Mouse (Mus musculus): ENCODE measurements around the gene Perp.

The Perp gene

GRCm38 (mm10) chr10:18863332-18863731 is 18.5 kb downstream of the Perp start:
- no peak for DNase-seq (ENCODE audit: low spot score)

- DNase-seq (ENCODE audit: low spot score): no peak
These were observed 19.9 kb downstream of the Perp start for GRCm38 (mm10) chr10:18864753-18865152.

- DNase-seq (ENCODE audit: low spot score): no peak
These were observed 26.2 kb downstream of the Perp start for GRCm38 (mm10) chr10:18870990-18871389.

GRCm38 (mm10) chr10:18876211-18876610 is 31.4 kb downstream of the Perp start:
- peak; percentile 5 for DNase-seq (ENCODE audit: low spot score)

GRCm38 (mm10) chr10:18878111-18878510 is 33.3 kb downstream of the Perp start:
- no peak for DNase-seq (ENCODE audit: low spot score)

GRCm38 (mm10) chr10:18879160-18879559 is 34.3 kb downstream of the Perp start:
- no peak for DNase-seq (ENCODE audit: low spot score)

- DNase-seq (ENCODE audit: low spot score): no peak
These were observed 34.9 kb downstream of the Perp start for GRCm38 (mm10) chr10:18879690-18880089.

GRCm38 (mm10) chr10:18882190-18882589 is 37.4 kb downstream of the Perp start:
- DNase-seq (ENCODE audit: low spot score): no peak

- DNase-seq (ENCODE audit: low spot score): no peak
These were observed 42.3 kb downstream of the Perp start for GRCm38 (mm10) chr10:18886918-18887625.

- DNase-seq (ENCODE audit: low spot score): no peak
These were observed 43.9 kb downstream of the Perp start for GRCm38 (mm10) chr10:18888751-18889150.

- no peak for DNase-seq (ENCODE audit: low spot score)
These were observed 44.4 kb downstream of the Perp start for GRCm38 (mm10) chr10:18889255-18889654.

GRCm38 (mm10) chr10:18891110-18891509 is 46.3 kb downstream of the Perp start:
- no peak for DNase-seq (ENCODE audit: low spot score)

GRCm38 (mm10) chr10:18892102-18892501 is 47.3 kb downstream of the Perp start:
- no peak for DNase-seq (ENCODE audit: low spot score)

- peak; percentile 22 for DNase-seq (ENCODE audit: low spot score)
These were observed 49.7 kb downstream of the Perp start for GRCm38 (mm10) chr10:18894259-18895166.

- peak; percentile 59 for DNase-seq (ENCODE audit: low spot score)
These were observed 59.3 kb downstream of the Perp start for GRCm38 (mm10) chr10:18904108-18904507.

All from embryo, embryonic 10.5 days (tissue).